Mouse (Mus musculus): ENCODE measurements at regions not wholly inside any gene's neighbourhood (a gene's known extent, or its start where the extent isn't known, plus 50 kb on each side); places are given as distances from the start of the nearest gene placed in this dataset.

- 47% methylated on average over 5 of the region's 5 CpGs for WGBS
- Histone ChIP-seq H3K36me3 (ENCODE audit: control insufficient read depth, insufficient read depth, low read length) (no peaks in the 10 kb centered on the region), H3K9me3 (ENCODE audit: control insufficient read depth, low read length) (no peaks in the 10 kb centered on the region), H3K27ac (replicated peaks; ENCODE audit: low read depth, low read length) (no peak overlapping the region), H3K4me3 (replicated peaks; ENCODE audit: low read length) (no peak overlapping the region), H3K4me1 (ENCODE audit: control insufficient read depth, insufficient read depth, low read length) (no peaks in the 10 kb centered on the region), H3K27me3 (ENCODE audit: control insufficient read depth, insufficient read depth, low read length) (no peaks in the 10 kb centered on the region), H3K4me2 (replicated peaks; ENCODE audit: low read depth, low read length, severe bottlenecking) (no peak overlapping the region), H3K9ac (ENCODE audit: low read depth, low read length, severe bottlenecking) (no peak overlapping the region)
- no peak for TF ChIP-seq POLR2A (IDR thresholded peaks at IDR 0.05; ENCODE audit: borderline replicate concordance, extremely low read depth, insufficient read depth, insufficient read length)
- no peak for ATAC-seq (ENCODE audit: low FRiP score, low read depth)
- DNase-seq (ENCODE audit: low spot score): no peak
These were observed 123.2 kb downstream of the Sptssa start for GRCm38 (mm10) chr12:54533134-54533533.

- no peak for TF ChIP-seq POLR2A (IDR thresholded peaks at IDR 0.05; ENCODE audit: borderline replicate concordance, extremely low read depth, insufficient read depth, insufficient read length)
- Histone ChIP-seq H3K4me3 (replicated peaks; ENCODE audit: low read length) (no peak overlapping the region), H3K4me1 (ENCODE audit: control insufficient read depth, insufficient read depth, low read length) (no peaks in the 10 kb centered on the region), H3K9me3 (ENCODE audit: control insufficient read depth, low read length) (no peaks in the 10 kb centered on the region), H3K36me3 (ENCODE audit: control insufficient read depth, insufficient read depth, low read length) (no peaks in the 10 kb centered on the region), H3K4me2 (replicated peaks; ENCODE audit: low read depth, low read length, severe bottlenecking) (no peak overlapping the region), H3K27ac (replicated peaks; ENCODE audit: low read depth, low read length) (no peak overlapping the region), H3K27me3 (ENCODE audit: control insufficient read depth, insufficient read depth, low read length) (no peaks in the 10 kb centered on the region), H3K9ac (ENCODE audit: low read depth, low read length, severe bottlenecking) (no peak overlapping the region)
- ATAC-seq (ENCODE audit: low FRiP score, low read depth): no peak
- 91% methylated on average over 8 of the region's 8 CpGs for WGBS
- no peak for DNase-seq (ENCODE audit: low spot score)
These were observed 124.3 kb downstream of the Sptssa start for GRCm38 (mm10) chr12:54532062-54532461.

- no peak overlapping the region for H3K4me2 ChIP-seq (replicated peaks; ENCODE audit: low read depth, low read length, severe bottlenecking)
- no peaks in the 10 kb centered on the region for H3K27me3 ChIP-seq (ENCODE audit: control insufficient read depth, insufficient read depth, low read length)
- ATAC-seq (ENCODE audit: low FRiP score, low read depth) (no peak), DNase-seq (ENCODE audit: low spot score) (no peak)
- H3K4me1 ChIP-seq (ENCODE audit: control insufficient read depth, insufficient read depth, low read length): no peaks in the 10 kb centered on the region
- TF ChIP-seq POLR2A (IDR thresholded peaks at IDR 0.05; ENCODE audit: borderline replicate concordance, extremely low read depth, insufficient read depth, insufficient read length): no peak
- H3K27ac ChIP-seq (replicated peaks; ENCODE audit: low read depth, low read length): no peak overlapping the region
- peaks cover 3% of the 10 kb centered on the region; the same call in 1 of the 2 replicates for H3K9me3 ChIP-seq (ENCODE audit: control insufficient read depth, low read length)
- no peak overlapping the region for H3K9ac ChIP-seq (ENCODE audit: low read depth, low read length, severe bottlenecking)
- H3K36me3 ChIP-seq (ENCODE audit: control insufficient read depth, insufficient read depth, low read length): no peaks in the 10 kb centered on the region
- H3K4me3 ChIP-seq (replicated peaks; ENCODE audit: low read length): no peak overlapping the region
These were observed 128.3 kb downstream of the Sptssa start for GRCm38 (mm10) chr12:54528046-54528445.

- ATAC-seq (ENCODE audit: low FRiP score, low read depth): no peak
- Histone ChIP-seq H3K4me1 (ENCODE audit: control insufficient read depth, insufficient read depth, low read length) (no peaks in the 10 kb centered on the region), H3K27me3 (ENCODE audit: control insufficient read depth, insufficient read depth, low read length) (no peaks in the 10 kb centered on the region), H3K27ac (replicated peaks; ENCODE audit: low read depth, low read length) (no peak overlapping the region), H3K9me3 (ENCODE audit: control insufficient read depth, low read length) (peaks cover 3% of the 10 kb centered on the region; the same call in 1 of the 2 replicates), H3K9ac (ENCODE audit: low read depth, low read length, severe bottlenecking) (no peak overlapping the region), H3K4me3 (replicated peaks; ENCODE audit: low read length) (no peak overlapping the region), H3K36me3 (ENCODE audit: control insufficient read depth, insufficient read depth, low read length) (no peaks in the 10 kb centered on the region), H3K4me2 (replicated peaks; ENCODE audit: low read depth, low read length, severe bottlenecking) (no peak overlapping the region)
- no peak for DNase-seq (ENCODE audit: low spot score)
- 75% methylated on average over 2 of the region's 2 CpGs for WGBS
- no peak for TF ChIP-seq POLR2A (IDR thresholded peaks at IDR 0.05; ENCODE audit: borderline replicate concordance, extremely low read depth, insufficient read depth, insufficient read length)
These were observed 128.8 kb downstream of the Sptssa start for GRCm38 (mm10) chr12:54527577-54527976.

GRCm38 (mm10) chr12:54520406-54520805 lies 136.0 kb downstream of the Sptssa start:
- H3K36me3 ChIP-seq (ENCODE audit: control insufficient read depth, insufficient read depth, low read length): no peaks in the 10 kb centered on the region
- H3K4me3 ChIP-seq (replicated peaks; ENCODE audit: low read length): no peak overlapping the region
- H3K27me3 ChIP-seq (ENCODE audit: control insufficient read depth, insufficient read depth, low read length): no peaks in the 10 kb centered on the region
- H3K4me2 ChIP-seq (replicated peaks; ENCODE audit: low read depth, low read length, severe bottlenecking): no peak overlapping the region
- no peak for TF ChIP-seq POLR2A (IDR thresholded peaks at IDR 0.05; ENCODE audit: borderline replicate concordance, extremely low read depth, insufficient read depth, insufficient read length)
- H3K9me3 ChIP-seq (ENCODE audit: control insufficient read depth, low read length): no peaks in the 10 kb centered on the region
- no peak overlapping the region for H3K9ac ChIP-seq (ENCODE audit: low read depth, low read length, severe bottlenecking)
- H3K27ac ChIP-seq (replicated peaks; ENCODE audit: low read depth, low read length): no peak overlapping the region
- WGBS: 20% methylated on average over 4 of the region's 4 CpGs
- H3K4me1 ChIP-seq (ENCODE audit: control insufficient read depth, insufficient read depth, low read length): no peaks in the 10 kb centered on the region
- no peak for ATAC-seq (ENCODE audit: low FRiP score, low read depth)
- DNase-seq (ENCODE audit: low spot score): no peak

GRCm38 (mm10) chr12:54519370-54519769 lies 137.0 kb downstream of the Sptssa start:
- DNase-seq (ENCODE audit: low spot score) (no peak), ATAC-seq (ENCODE audit: low FRiP score, low read depth) (no peak)
- Histone ChIP-seq H3K4me2 (replicated peaks; ENCODE audit: low read depth, low read length, severe bottlenecking) (no peak overlapping the region), H3K27ac (replicated peaks; ENCODE audit: low read depth, low read length) (no peak overlapping the region), H3K4me3 (replicated peaks; ENCODE audit: low read length) (no peak overlapping the region), H3K27me3 (ENCODE audit: control insufficient read depth, insufficient read depth, low read length) (no peaks in the 10 kb centered on the region), H3K4me1 (ENCODE audit: control insufficient read depth, insufficient read depth, low read length) (no peaks in the 10 kb centered on the region), H3K36me3 (ENCODE audit: control insufficient read depth, insufficient read depth, low read length) (no peaks in the 10 kb centered on the region), H3K9ac (ENCODE audit: low read depth, low read length, severe bottlenecking) (no peak overlapping the region), H3K9me3 (ENCODE audit: control insufficient read depth, low read length) (no peaks in the 10 kb centered on the region)
- TF ChIP-seq POLR2A (IDR thresholded peaks at IDR 0.05; ENCODE audit: borderline replicate concordance, extremely low read depth, insufficient read depth, insufficient read length): no peak
- 81% methylated on average over 3 of the region's 3 CpGs for WGBS

Data from limb, embryonic 14.5 days (tissue).